Mouse (Mus musculus) CH12.LX (cell line): ENCODE results near the gene Phb2.

Source experiments
- CTCF ChIP-seq, 2 experiments: IDR thresholded peaks in 1 of 2; conservative IDR thresholded peaks in 1 of 2; 2 replicates each; pipeline ENCODE4 v1.5.1; 2011 to 2012; ENCODE audit warnings: low read depth in 2 of 2, low read length in 2 of 2, improper control_type of control experiment in 1 of 2, inconsistent platforms in 1 of 2, mild to moderate bottlenecking in 1 of 2, moderate library complexity in 1 of 2
- E2F4 ChIP-seq: IDR thresholded peaks from 2 replicates; pipeline ENCODE4 v1.6.1; 2011; ENCODE audit warnings: low read depth, low read length, improper control_type of control experiment; ENCODE audit not compliant: insufficient replicate concordance
- EP300 ChIP-seq: IDR thresholded peaks from 2 replicates; pipeline ENCODE4 v1.6.1; 2011; ENCODE audit warnings: low read length, improper control_type of control experiment
- ETS1 ChIP-seq: conservative IDR thresholded peaks from 2 replicates; pipeline ENCODE4 v1.6.1; 2012; ENCODE audit warnings: low read depth, mild to moderate bottlenecking, inconsistent platforms, low read length, improper control_type of control experiment, moderate library complexity
- POLR2A ChIP-seq: IDR thresholded peaks from 2 replicates; pipeline ENCODE4 v1.6.1; 2011; ENCODE audit warnings: low read depth, mild to moderate bottlenecking, improper control_type of control experiment, low read length
- ZMIZ1 ChIP-seq: IDR thresholded peaks from 2 replicates; pipeline ENCODE4 v1.6.1; 2012; ENCODE audit warnings: low read depth, mild to moderate bottlenecking, inconsistent platforms, low read length, improper control_type of control experiment

DNA sequence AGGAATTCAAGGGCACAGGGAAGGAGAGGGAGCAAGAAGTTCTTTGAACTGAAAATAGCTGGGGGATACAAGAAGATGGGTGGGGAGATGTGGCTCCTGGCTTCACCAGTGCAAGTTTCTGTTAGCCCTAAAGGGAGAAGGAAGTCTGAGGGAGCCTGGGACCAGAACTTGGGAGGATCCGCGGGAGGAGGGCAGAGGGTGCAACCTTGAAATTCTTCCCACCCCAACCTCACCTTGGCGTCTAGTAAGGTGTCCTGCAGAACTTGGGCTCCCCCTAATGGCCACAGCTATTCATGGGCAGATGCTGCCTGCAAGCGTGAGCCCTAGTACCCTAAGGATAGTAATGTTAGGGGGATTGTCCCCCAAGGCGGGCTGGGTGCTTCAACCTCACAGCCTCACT is 47.1 kb downstream of the Phb2 start:
- no peak for TF ChIP-seq ZMIZ1
- TF ChIP-seq ETS1: no peak
- TF ChIP-seq POLR2A: peak; percentile 43; the same call in 1 of the 2 replicates
- no peak for TF ChIP-seq E2F4
- TF ChIP-seq CTCF (conservative IDR thresholded peaks at IDR 0.05 in 1 of 2, IDR thresholded peaks at IDR 0.05 in 1 of 2; ENCODE audit: low read depth in 2 of 2, low read length in 2 of 2): peak; percentile 91 to 98
- TF ChIP-seq EP300: no peak
